Mouse (Mus musculus) ES-E14 (cell line): ENCODE measurements around the gene Txndc9. TPM values are rescaled to one million over a fixed set of nuclear protein-coding genes. Genes with fewer than 3 reads are reported as not detected.
"Not testable (repeated sequence)": the region's sequence is repeated elsewhere in the genome, so short reads cannot be mapped to it uniquely, and the experiment has no call there.

Experiments used
- DNase-seq: peaks from one replicate; pipeline ENCODE4 v3.0.0-alpha.2; 2013; ENCODE audit warnings: low read depth, low spot score
- H3K27ac ChIP-seq: 2 replicates; pipeline ENCODE4 v1.5.1; 2012; ENCODE audit warnings: low read depth, mild to moderate bottlenecking, low read length, moderate library complexity, mixed read lengths; ENCODE audit not compliant: poor library complexity, insufficient read depth, severe bottlenecking
- H3K36me3 ChIP-seq: 2 replicates; pipeline ENCODE4 v1.6.1; 2012; ENCODE audit warnings: mild to moderate bottlenecking, low read length, moderate library complexity, mixed read lengths; ENCODE audit not compliant: control insufficient read depth, poor library complexity, insufficient read depth, severe bottlenecking
- H3K4me1 ChIP-seq, 2 experiments: fragments of 150-350 bp in 1 of 2; sonication (generic) in 1 of 2; 2 replicates each; pipeline ENCODE4 v1.6.1; 2012; ENCODE audit warnings: low read length in 2 of 2, mild to moderate bottlenecking in 1 of 2, mixed read lengths in 1 of 2; ENCODE audit not compliant: control insufficient read depth in 2 of 2, insufficient read depth in 2 of 2, poor library complexity in 1 of 2
- H3K4me3 ChIP-seq, 2 experiments: fragments of 150-350 bp in 1 of 2; sonication (generic) in 1 of 2; 2 replicates each; pipeline ENCODE4 v1.5.1; 2012; ENCODE audit warnings: low read length in 2 of 2, low read depth in 1 of 2, mild to moderate bottlenecking in 1 of 2, mixed read lengths in 1 of 2; ENCODE audit not compliant: insufficient read depth in 1 of 2, poor library complexity in 1 of 2, severe bottlenecking in 1 of 2
- H3K9ac ChIP-seq: 2 replicates; pipeline ENCODE4 v1.6.1; 2012; ENCODE audit warnings: low read depth, mild to moderate bottlenecking, low read length, mixed read lengths; ENCODE audit not compliant: poor library complexity, insufficient read depth, severe bottlenecking
- H3K9me3 ChIP-seq: fragments of 150-350 bp; sonication (generic); 2 replicates; pipeline ENCODE4 v1.6.1; 2012; ENCODE audit warnings: low read depth, mild to moderate bottlenecking, low read length; ENCODE audit not compliant: control insufficient read depth, insufficient read depth
- CHD2 ChIP-seq: IDR thresholded peaks from 2 replicates; pipeline ENCODE4 v1.6.1; 2014; ENCODE audit warnings: mild to moderate bottlenecking, low read depth, low read length, inconsistent platforms
- HCFC1 ChIP-seq: IDR thresholded peaks from 2 replicates; pipeline ENCODE4 v1.6.1; 2012; ENCODE audit warnings: low read length, inconsistent platforms, borderline replicate concordance; ENCODE audit not compliant: insufficient read depth
- MAFK ChIP-seq: IDR thresholded peaks from 2 replicates; pipeline ENCODE4 v1.6.1; 2014; ENCODE audit warnings: mild to moderate bottlenecking, low read depth, low read length, inconsistent platforms; ENCODE audit not compliant: insufficient read depth
- ZC3H11A ChIP-seq: IDR thresholded peaks from 2 replicates; pipeline ENCODE4 v1.6.1; 2012; ENCODE audit warnings: low read depth, mild to moderate bottlenecking, inconsistent platforms, low read length, borderline replicate concordance
- ZNF384 ChIP-seq: IDR thresholded peaks from 2 replicates; pipeline ENCODE4 v1.6.1; 2012; ENCODE audit warnings: low read depth, low read length, inconsistent platforms
- in situ Hi-C, 2 experiments: fragments of 600-800 bp; cut with MboI; formaldehyde crosslinking; loops; one replicate each; pipeline ENCODE4 v1.15.1; 2025; ENCODE audit warnings: low sequenced_read_pairs in 2 of 2, inconsistent platforms in 1 of 2; ENCODE audit not compliant: unreplicated experiment in 2 of 2
- total RNA-seq: library from RNA; depleted of rRNA; stranded (reverse); fragments of 300-350 nt; gene quantifications from 2 replicates; pipeline ENCODE4 v1.2.3, GENCODE M21; 2012

Gene Txndc9
- total RNA-seq, 1 experiment = 71.2 TPM

DNA sequence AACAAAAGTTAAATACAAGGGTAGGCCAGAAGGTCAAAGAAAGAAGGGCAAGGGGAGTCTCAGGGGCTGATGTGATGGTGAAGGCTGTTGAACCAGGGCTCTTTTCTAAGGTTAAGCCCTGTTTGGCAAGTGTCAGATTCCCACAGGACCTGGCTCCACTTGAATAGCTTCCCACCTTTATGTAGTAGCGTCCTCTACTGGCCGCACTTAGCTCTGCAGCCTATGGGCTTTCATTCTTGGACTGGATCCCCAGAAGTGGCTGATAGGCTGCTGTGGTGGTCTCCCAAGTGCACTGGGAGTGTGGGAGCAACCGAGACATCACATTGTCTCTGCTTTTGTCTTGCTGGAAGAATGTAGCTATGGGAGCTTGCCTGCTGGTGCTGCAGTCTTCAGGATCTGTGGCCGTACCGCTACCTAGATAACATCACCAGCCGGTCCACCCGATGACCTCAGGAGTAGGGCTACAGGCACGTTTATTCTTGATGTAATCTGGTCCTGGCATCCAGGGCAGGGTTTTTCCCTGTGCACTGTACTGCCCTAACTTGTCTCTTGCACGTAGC, 11.8 kb downstream of the Txndc9 start:
- in situ Hi-C loops = no loop called here
- Histone ChIP-seq H3K9ac (no peak overlapping the region), H3K4me3 (no peak overlapping the region), H3K36me3 (peaks cover 17% of the 10 kb centered on the region), H3K4me1 (no peaks in the 10 kb centered on the region), H3K9me3 (no peaks in the 10 kb centered on the region), H3K27ac (no peak overlapping the region)
- TF ChIP-seq ZC3H11A (0 out of 2 replicates have a peak, but pooled peaks have one; percentile 23), CHD2 (no peak)
- peak; percentile 73 for DNase-seq

DNA sequence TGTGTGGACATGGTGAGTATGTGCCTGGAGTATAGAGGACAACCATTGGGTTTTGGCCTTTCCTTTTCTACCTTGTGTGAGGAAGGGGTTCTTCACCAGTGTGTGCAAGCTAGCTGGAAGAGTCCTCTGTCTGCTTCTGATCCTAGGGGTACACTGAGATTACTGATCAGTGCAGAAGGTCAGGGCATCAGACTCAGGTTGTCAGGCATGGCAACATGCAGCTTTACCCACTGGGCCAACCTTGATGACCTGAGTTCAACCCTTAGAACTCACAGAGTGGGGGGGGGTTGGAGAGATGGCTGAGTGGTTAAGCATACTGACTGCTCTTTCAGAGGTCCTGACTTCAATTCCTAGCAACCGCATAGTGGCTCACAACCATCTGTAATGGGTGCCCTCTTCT, 13.4 kb downstream of the Txndc9 start:
- H3K27ac ChIP-seq = no peak overlapping the region
- H3K4me1 ChIP-seq = no peaks in the 10 kb centered on the region
- H3K4me3 ChIP-seq = no peak overlapping the region
- no peak for DNase-seq
- no peak overlapping the region for H3K9ac ChIP-seq
- peaks cover 10% of the 10 kb centered on the region for H3K36me3 ChIP-seq
- no peaks in the 10 kb centered on the region for H3K9me3 ChIP-seq
- no peak for TF ChIP-seq ZNF384
- no peak for TF ChIP-seq ZC3H11A
- no peak for TF ChIP-seq HCFC1
- no peak for TF ChIP-seq CHD2
- TF ChIP-seq MAFK = no peak
- in situ Hi-C loops = no loop called here

DNA sequence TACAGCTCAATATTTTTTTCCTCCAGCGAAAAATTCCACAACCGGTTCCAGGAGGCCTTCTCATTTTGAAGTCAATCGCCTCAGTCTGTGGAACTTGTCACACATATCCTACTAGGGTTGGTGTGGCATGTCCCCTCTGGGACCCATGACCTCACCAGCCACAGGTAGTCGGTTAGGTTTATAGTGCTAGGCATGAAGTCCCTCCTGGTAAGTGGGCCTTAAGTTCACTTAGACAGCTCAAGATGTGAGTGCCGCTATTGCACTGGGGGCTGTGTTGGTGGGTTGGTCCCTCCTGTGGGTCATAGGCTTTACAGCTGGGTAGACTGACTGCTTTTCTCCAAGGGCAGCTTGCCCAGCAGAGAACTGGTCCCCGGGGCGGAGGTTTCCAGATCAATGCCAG, 20.4 kb downstream of the Txndc9 start:
- H3K27ac ChIP-seq = no peak overlapping the region
- H3K4me1 ChIP-seq = no peaks in the 10 kb centered on the region
- TF ChIP-seq ZNF384 = no peak
- H3K9ac ChIP-seq = no peak overlapping the region
- no peak for DNase-seq
- no peak overlapping the region for H3K4me3 ChIP-seq
- H3K36me3 ChIP-seq = no peaks in the 10 kb centered on the region
- in situ Hi-C loops = no loop called here
- H3K9me3 ChIP-seq = no peaks in the 10 kb centered on the region

DNA sequence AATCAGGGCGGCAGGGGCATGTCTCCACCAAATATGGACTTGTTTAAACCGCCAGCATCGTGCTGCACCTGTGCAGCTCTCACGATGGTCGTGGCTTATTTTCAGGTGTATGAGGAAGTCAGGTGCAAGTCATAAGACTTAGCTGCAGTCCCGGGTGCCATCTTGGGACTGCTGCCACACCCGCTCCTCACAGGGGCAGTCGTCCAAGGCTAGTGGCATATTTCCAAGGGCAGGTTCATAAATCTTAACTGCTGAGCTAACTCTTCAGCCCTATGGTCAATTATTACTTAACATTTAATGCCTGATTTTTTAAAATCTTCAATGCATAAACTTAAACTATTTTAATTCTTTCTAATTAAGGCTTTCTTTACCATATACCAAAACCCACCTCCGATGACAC, 21.0 kb downstream of the Txndc9 start:
- DNase-seq, H3K27ac ChIP-seq, H3K9me3 ChIP-seq, H3K4me3 ChIP-seq, H3K9ac ChIP-seq, H3K36me3 ChIP-seq, H3K4me1 ChIP-seq, in situ Hi-C loops: not testable (repeated sequence)

DNA sequence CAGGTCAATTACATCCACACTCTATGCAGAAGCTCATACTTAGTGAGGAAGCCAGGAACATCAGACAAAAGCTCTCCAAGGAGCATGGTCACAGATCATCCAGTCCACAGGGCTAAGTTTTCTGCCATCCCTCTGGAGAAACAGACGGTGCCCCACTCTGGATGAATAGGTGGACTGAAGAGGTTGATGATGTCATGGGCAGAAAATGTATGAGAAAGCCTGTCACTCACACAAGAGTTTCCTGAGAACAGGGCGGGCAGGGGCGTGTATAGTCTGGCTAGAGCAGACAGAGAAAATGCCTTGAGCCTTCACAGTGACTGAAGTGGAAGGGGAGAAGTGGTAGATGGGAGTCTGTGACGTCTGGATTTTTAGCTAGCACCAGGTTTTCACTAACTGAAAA, 26.2 kb downstream of the Txndc9 start:
- no peak overlapping the region for H3K27ac ChIP-seq
- H3K4me1 ChIP-seq = no peaks in the 10 kb centered on the region
- H3K9me3 ChIP-seq = no peaks in the 10 kb centered on the region
- H3K9ac ChIP-seq = no peak overlapping the region
- TF ChIP-seq HCFC1 = no peak
- TF ChIP-seq MAFK = no peak
- no peak for TF ChIP-seq CHD2
- no peak for TF ChIP-seq ZC3H11A
- TF ChIP-seq ZNF384 = no peak
- in situ Hi-C loops = no loop called here
- H3K36me3 ChIP-seq = no peaks in the 10 kb centered on the region
- DNase-seq = no peak
- H3K4me3 ChIP-seq = no peak overlapping the region
